Mouse (Mus musculus) stomach, postnatal 0 days (tissue): ENCODE results near the gene Tbc1d5.

Experiments used
- CTCF ChIP-seq: IDR thresholded peaks from 2 replicates; pipeline ENCODE4 v1.5.1; 2016; ENCODE audit warnings: antibody characterized with exemption, low read depth, mild to moderate bottlenecking, moderate library complexity
- EP300 ChIP-seq: optimal IDR thresholded peaks from 2 replicates; pipeline ENCODE3; 2016; ENCODE audit warnings: antibody characterized with exemption

DNA sequence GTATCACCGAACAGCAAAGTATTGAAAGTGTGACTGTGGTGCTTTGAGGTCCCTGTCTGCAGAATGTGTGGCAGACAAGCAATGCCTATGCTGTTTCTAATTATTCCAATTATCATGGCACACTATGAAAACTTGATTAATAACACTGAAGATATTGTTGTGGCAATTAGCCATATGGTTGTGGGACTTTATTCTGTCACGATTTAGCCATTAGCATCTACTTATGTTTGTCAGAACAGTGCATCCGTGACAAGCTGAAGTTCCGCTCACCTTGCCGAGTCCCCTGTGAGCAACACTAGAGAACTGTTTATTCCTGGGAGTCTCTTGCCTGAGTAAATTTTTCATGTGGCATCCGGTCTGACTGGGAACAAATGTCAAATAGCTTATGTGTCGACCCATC, 281.3 kb downstream of the Tbc1d5 start:
- no peak for TF ChIP-seq CTCF
- no peak for TF ChIP-seq EP300
